Mouse (Mus musculus): ENCODE measurements at regions not wholly inside any gene's neighbourhood (a gene's known extent, or its start where the extent isn't known, plus 50 kb on each side); places are given as distances from the start of the nearest gene placed in this dataset.

GRCm38 (mm10) chr7:133447079-133447478, 154.9 kb downstream of the Tex36 start:
- no peak for TF ChIP-seq POLR2A (IDR thresholded peaks at IDR 0.05; ENCODE audit: extremely low read depth, insufficient read depth, low read length)
- no peak for TF ChIP-seq CTCF (IDR thresholded peaks at IDR 0.05; ENCODE audit: low read depth, low read length)
